Mouse (Mus musculus): ENCODE measurements around the gene Ppp1r21. TPM values are rescaled to one million over a fixed set of nuclear protein-coding genes. Genes with fewer than 3 reads are reported as not detected.

Gene Ppp1r21
- polyA plus RNA-seq, 1 experiment from 2014 or later: 27.6 TPM

- H3K4me3 ChIP-seq (replicated peaks; ENCODE audit: low read depth, low read length): no peak overlapping the region
- ATAC-seq (replicated peaks; ENCODE audit: low FRiP score, low read depth) (no peak), DNase-seq (ENCODE audit: low spot score) (no peak)
- no peaks in the 10 kb centered on the region for H3K4me1 ChIP-seq (replicated peaks; ENCODE audit: insufficient read depth, low read length)
- no peak overlapping the region for H3K9ac ChIP-seq (ENCODE audit: low read depth, low read length)
- TF ChIP-seq CTCF (IDR thresholded peaks at IDR 0.05; ENCODE audit: low read depth): no peak
- no peaks in the 10 kb centered on the region for H3K9me3 ChIP-seq (replicated peaks; ENCODE audit: low read length)
- no peak overlapping the region for H3K4me2 ChIP-seq (ENCODE audit: low read length)
- H3K27me3 ChIP-seq (ENCODE audit: insufficient read depth, low read length): no peaks in the 10 kb centered on the region
- no peaks in the 10 kb centered on the region for H3K36me3 ChIP-seq (ENCODE audit: insufficient read depth, low read length)
- no peak overlapping the region for H3K27ac ChIP-seq
- 90% methylated on average over 5 of the region's 5 CpGs for WGBS
Measured at GRCm38 (mm10) chr17:88498090-88498682, 31.7 kb upstream of the Ppp1r21 start.

DNA sequence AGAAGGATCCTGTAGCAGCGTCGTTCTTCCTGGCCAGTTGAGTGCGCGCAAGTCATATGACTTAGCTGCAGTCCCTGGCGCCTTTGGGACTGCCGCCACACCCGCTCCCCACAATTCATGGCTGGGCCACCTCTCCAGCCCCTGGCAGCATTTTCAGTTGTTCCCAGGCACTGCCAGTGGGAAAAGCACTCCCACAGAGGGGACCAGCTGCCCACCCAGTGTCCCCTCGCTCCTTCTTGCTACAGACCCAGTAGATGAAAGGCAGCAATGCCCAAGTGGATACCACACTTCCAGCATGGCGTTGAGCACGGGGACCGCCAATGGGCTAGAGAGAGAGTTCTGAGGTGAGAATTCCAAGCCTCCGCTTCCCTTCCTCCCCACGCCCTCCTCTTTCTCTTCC is 25.9 kb upstream of the Ppp1r21 start:
- H3K4me2 ChIP-seq (ENCODE audit: low read length): no peak overlapping the region
- H3K4me1 ChIP-seq (replicated peaks; ENCODE audit: insufficient read depth, low read length): peaks cover 2% of the 10 kb centered on the region; the same call in 1 of the 2 replicates
- no peak for ATAC-seq (replicated peaks; ENCODE audit: low FRiP score, low read depth)
- no peak for DNase-seq (ENCODE audit: low spot score)
- no peak overlapping the region for H3K27ac ChIP-seq
- 95% methylated on average over 13 of the region's 13 CpGs for WGBS
- no peak overlapping the region for H3K4me3 ChIP-seq (replicated peaks; ENCODE audit: low read depth, low read length)
- H3K9ac ChIP-seq (ENCODE audit: low read depth, low read length): no peak overlapping the region
- no peaks in the 10 kb centered on the region for H3K36me3 ChIP-seq (ENCODE audit: insufficient read depth, low read length)
- no peak for TF ChIP-seq CTCF (IDR thresholded peaks at IDR 0.05; ENCODE audit: low read depth)
- no peaks in the 10 kb centered on the region for H3K27me3 ChIP-seq (ENCODE audit: insufficient read depth, low read length)
- no peaks in the 10 kb centered on the region for H3K9me3 ChIP-seq (replicated peaks; ENCODE audit: low read length)

DNA sequence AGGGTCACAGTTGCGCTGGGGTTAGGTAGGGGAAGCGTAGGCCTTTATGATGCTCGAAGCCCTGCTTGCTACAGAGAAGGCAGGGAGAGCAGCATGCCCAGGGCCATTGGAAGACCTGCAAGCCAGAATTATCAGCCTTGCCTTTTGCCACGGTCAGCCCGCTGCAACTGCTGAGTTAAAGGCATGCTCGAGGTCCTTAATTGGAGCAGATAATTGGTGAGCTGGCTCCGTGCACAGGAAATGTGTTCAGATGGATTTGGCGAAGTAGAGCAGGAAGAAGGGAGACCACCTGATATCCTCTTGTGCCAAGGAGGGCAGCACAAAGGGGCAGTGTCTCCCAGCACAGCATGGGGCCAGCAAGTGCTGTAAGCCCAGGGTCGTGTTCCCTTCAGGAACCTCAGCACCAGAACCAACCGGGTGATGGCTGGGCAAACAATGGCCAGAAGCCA is 24.6 kb upstream of the Ppp1r21 start:
- ATAC-seq (replicated peaks; ENCODE audit: low FRiP score, low read depth) (no peak), DNase-seq (ENCODE audit: low spot score) (no peak)
- H3K27me3 ChIP-seq (ENCODE audit: insufficient read depth, low read length): no peaks in the 10 kb centered on the region
- no peak overlapping the region for H3K4me2 ChIP-seq (ENCODE audit: low read length)
- H3K9me3 ChIP-seq (replicated peaks; ENCODE audit: low read length): no peaks in the 10 kb centered on the region
- H3K36me3 ChIP-seq (ENCODE audit: insufficient read depth, low read length): no peaks in the 10 kb centered on the region
- TF ChIP-seq CTCF (IDR thresholded peaks at IDR 0.05; ENCODE audit: low read depth): no peak
- H3K27ac ChIP-seq: no peak overlapping the region
- H3K4me1 ChIP-seq (replicated peaks; ENCODE audit: insufficient read depth, low read length): peaks cover 2% of the 10 kb centered on the region; the same call in 1 of the 2 replicates
- no peak overlapping the region for H3K4me3 ChIP-seq (replicated peaks; ENCODE audit: low read depth, low read length)
- no peak overlapping the region for H3K9ac ChIP-seq (ENCODE audit: low read depth, low read length)
- WGBS: 50% methylated on average over 10 of the region's 10 CpGs

DNA sequence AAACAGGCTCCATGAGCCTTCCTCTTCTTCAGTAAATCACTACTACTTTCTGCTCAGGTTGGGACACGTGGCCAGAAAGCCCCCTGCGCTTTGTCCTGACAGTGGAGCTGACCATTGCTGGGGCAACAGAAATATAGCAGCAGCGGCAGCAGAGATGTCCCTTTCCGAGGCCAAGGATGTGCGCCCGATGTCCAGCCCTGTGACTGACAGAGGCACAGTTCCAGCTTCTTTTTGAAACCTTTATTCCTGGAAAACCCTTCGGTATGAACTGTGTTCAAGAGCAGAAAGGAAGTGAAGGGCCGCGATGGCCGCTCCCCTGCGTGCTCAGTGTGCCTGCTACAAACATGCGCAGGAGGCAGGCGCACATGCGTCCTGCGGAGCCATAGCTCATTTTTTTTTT is 24.0 kb upstream of the Ppp1r21 start:
- TF ChIP-seq CTCF (IDR thresholded peaks at IDR 0.05; ENCODE audit: low read depth): no peak
- no peak overlapping the region for H3K27ac ChIP-seq
- H3K4me3 ChIP-seq (replicated peaks; ENCODE audit: low read depth, low read length): no peak overlapping the region
- H3K4me1 ChIP-seq (replicated peaks; ENCODE audit: insufficient read depth, low read length): peaks cover 2% of the 10 kb centered on the region; the same call in 1 of the 2 replicates
- ATAC-seq (replicated peaks; ENCODE audit: low FRiP score, low read depth): no peak
- no peak for DNase-seq (ENCODE audit: low spot score)
- no peaks in the 10 kb centered on the region for H3K36me3 ChIP-seq (ENCODE audit: insufficient read depth, low read length)
- H3K27me3 ChIP-seq (ENCODE audit: insufficient read depth, low read length): no peaks in the 10 kb centered on the region
- H3K4me2 ChIP-seq (ENCODE audit: low read length): no peak overlapping the region
- no peaks in the 10 kb centered on the region for H3K9me3 ChIP-seq (replicated peaks; ENCODE audit: low read length)
- no peak overlapping the region for H3K9ac ChIP-seq (ENCODE audit: low read depth, low read length)
- WGBS: 94% methylated on average over 15 of the region's 15 CpGs

- ATAC-seq (replicated peaks; ENCODE audit: low FRiP score, low read depth) (no peak), DNase-seq (ENCODE audit: low spot score) (no peak)
- H3K4me1 ChIP-seq (replicated peaks; ENCODE audit: insufficient read depth, low read length): peaks cover 2% of the 10 kb centered on the region; the same call in 1 of the 2 replicates
- H3K4me2 ChIP-seq (ENCODE audit: low read length): no peak overlapping the region
- no peaks in the 10 kb centered on the region for H3K9me3 ChIP-seq (replicated peaks; ENCODE audit: low read length)
- no peak overlapping the region for H3K27ac ChIP-seq
- H3K9ac ChIP-seq (ENCODE audit: low read depth, low read length): no peak overlapping the region
- H3K4me3 ChIP-seq (replicated peaks; ENCODE audit: low read depth, low read length): no peak overlapping the region
- 83% methylated on average over 10 of the region's 10 CpGs for WGBS
- H3K27me3 ChIP-seq (ENCODE audit: insufficient read depth, low read length): no peaks in the 10 kb centered on the region
- no peak for TF ChIP-seq CTCF (IDR thresholded peaks at IDR 0.05; ENCODE audit: low read depth)
- H3K36me3 ChIP-seq (ENCODE audit: insufficient read depth, low read length): no peaks in the 10 kb centered on the region
Measured at GRCm38 (mm10) chr17:88507376-88507775, 22.5 kb upstream of the Ppp1r21 start.

- Histone ChIP-seq H3K4me3 (replicated peaks; ENCODE audit: low read depth, low read length) (no peak overlapping the region), H3K4me2 (ENCODE audit: low read length) (peak overlapping the region; percentile 44), H3K36me3 (ENCODE audit: insufficient read depth, low read length) (no peaks in the 10 kb centered on the region), H3K4me1 (replicated peaks; ENCODE audit: insufficient read depth, low read length) (peaks cover 2% of the 10 kb centered on the region; the same call in 1 of the 2 replicates), H3K9ac (ENCODE audit: low read depth, low read length) (peak overlapping the region; percentile 35; the same call in 1 of the 2 replicates), H3K27ac (0 out of 2 replicates have a peak overlapping the region, but pooled peaks have one; percentile 25), H3K9me3 (replicated peaks; ENCODE audit: low read length) (no peaks in the 10 kb centered on the region), H3K27me3 (ENCODE audit: insufficient read depth, low read length) (no peaks in the 10 kb centered on the region)
- DNase-seq (ENCODE audit: low spot score) (peak; percentile 43), ATAC-seq (replicated peaks; ENCODE audit: low FRiP score, low read depth) (peak; percentile 74)
- WGBS: 19% methylated on average over 12 of the region's 12 CpGs
- no peak for TF ChIP-seq CTCF (IDR thresholded peaks at IDR 0.05; ENCODE audit: low read depth)
Measured at GRCm38 (mm10) chr17:88508846-88509508, 20.9 kb upstream of the Ppp1r21 start.

Data from kidney, postnatal 0 days (tissue).